Mouse (Mus musculus) natural killer cell, adult 2 months (primary cell): ENCODE measurements around the gene Gfi1.

Source experiments
- DNase-seq, 2 experiments: peaks; one replicate each; pipeline ENCODE4 v3.0.0; 2022; ENCODE audit warnings: low spot score in 2 of 2

The Gfi1 gene

DNA sequence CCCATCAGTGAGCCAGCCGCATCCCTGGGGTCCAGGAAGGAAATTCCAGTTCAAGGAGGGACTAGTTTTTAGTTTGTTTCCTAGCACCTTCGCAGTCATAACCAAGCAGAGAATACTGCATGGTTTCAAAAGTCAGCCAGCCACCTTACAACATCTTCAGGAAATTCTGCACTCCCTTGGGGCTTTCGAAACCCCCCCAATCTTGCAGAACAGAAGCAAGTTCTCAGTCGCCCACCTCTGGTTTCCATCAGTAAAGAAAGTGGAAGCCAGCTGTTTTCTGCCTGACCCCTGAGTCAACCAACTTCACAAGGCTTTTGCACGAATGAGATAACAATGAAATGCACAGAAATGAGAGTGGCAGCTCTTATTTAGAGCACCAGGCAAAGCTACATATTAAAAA lies 47.4 kb downstream of the Gfi1 start:
- no peak for DNase-seq
